Mouse (Mus musculus): ENCODE data around the gene Gm45015.
"Not testable (repeated sequence)": the region's sequence is repeated elsewhere in the genome, so short reads cannot be mapped to it uniquely, and the experiment has no call there.

Gm45015 gene

DNA sequence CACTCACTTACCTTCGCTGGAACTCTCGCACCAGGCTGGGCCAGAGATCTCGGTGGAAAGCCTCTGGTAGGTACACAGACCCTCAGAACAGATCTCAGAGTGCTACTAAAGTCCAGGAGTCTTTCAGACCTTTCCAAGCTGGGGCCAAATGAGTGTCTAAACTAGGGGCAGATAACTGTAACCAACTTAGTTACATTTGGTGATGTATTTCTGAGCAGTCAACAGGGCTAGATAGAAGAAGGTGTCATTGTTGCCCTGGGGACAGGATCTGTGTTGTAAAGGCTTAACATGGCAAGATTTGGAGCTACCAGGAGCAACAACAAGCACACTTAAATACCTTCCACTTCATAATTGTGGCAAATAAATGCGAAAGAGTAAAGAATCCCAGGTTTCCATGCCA, at the start of gene Gm45015:
TSS of gene Gm45015 (minus strand) at position 101 of the 400 bp plus-strand sequence.
- no peak for DNase-seq

- DNase-seq: no peak
These were observed 48.3 kb upstream of the Gm45015 start for GRCm38 (mm10) chrX:73384924-73385323.

DNA sequence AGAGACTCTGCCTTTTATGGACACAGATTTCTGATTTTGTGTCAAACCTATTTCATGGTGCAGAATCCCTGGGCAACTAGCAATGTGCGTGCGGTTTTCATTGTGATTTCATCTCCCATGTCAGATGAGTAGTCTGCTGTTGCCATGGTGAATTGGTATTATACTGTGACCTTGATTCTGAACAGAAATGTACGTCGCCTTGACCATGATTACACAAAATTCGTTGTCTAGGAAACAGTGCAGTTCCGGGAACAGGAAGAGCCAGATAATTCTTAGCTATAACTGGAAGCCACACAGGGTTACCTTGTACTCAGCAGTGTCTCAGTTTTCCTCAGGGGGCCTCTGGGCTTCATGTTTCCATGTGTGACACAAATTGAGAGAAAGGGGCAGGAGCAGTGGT, 47.8 kb upstream of the Gm45015 start:
- no peak for DNase-seq

- no peak for DNase-seq
These were observed 26.7 kb upstream of the Gm45015 start for GRCm38 (mm10) chrX:73363291-73363690.

DNA sequence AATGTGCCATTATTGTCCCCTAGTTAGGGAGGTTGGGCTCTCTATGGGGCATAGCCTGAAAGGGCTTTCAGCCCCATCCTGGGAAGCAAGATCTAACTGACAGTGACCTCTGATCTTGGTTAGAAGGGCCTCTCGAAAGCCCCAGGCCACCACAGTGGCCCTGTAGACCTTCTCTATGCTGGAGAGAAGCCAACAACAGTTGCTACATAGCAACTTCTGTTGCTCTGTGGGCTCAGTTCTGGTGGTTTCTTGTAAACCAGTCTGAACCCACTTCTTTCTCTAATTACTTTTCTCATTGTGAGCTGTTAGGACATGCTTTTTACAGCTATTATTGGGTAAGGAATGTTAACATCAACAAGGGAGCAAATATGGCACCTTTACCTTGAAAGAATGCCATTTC, 20.1 kb upstream of the Gm45015 start:
- DNase-seq: no peak

- no peak for DNase-seq
These were observed 19.5 kb upstream of the Gm45015 start for GRCm38 (mm10) chrX:73356163-73356562.

DNA sequence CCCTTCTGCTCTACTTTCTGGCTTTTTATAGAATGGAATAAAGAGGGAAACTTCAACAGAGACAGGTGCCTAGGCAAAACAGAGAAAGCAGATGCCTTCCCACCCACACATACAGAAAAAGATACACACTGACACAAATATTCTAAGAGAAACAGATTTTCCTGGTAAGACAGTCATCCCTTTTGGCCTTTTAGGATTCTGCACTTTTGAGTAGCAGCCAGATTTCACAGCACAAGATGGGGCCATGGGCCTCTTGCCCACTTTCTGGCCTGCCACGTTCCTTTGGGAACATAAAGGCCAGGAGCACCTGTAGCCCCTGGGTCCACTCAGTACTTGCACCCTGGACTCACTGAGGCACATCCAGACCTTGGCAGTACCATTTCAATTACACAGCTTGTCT, 7.7 kb upstream of the Gm45015 start:
- no peak for DNase-seq

- DNase-seq: no peak
These were observed 7.2 kb upstream of the Gm45015 start for GRCm38 (mm10) chrX:73343802-73344201.

DNA sequence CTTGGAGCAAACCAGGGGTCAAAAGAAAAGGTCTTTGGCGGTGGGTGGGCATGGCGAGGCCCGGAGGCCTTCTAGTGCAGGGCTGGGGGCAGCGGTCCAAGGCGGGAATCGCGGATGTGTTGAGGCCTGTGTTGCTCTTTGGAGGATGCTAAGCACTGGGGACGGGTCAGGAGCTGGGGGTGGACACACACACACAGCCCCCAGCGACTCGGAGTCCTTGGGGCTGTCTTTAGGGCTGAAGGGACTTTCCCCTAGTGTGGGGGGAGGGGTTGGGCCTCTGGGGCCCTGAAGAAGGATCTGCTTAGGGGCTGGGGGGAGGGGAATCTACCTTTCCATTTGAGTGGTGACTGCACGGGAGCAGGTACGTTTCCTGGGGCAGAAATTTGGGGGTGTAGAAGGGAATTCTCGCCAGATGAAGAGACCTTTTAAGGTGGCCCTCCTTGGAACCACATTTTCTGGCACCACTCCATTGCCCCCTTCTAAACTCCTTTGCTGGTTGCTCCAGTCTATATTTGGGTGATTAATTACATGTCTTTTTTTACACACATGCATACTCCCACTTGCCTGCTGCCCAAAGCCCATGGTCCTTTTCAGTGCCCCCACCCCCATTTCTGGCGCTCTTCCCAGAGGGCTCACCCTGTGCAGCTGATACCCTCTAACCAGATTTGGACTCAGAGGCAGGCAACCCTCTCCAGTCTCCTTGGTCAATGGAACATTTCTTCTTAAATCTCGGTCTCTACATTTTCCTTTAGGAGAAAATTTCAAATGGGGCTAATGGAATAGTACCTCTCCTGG, 6.5 kb upstream of the Gm45015 start:
- DNase-seq: peak; percentile 34 to 54

GRCm38 (mm10) chrX:73342483-73342895, 5.8 kb upstream of the Gm45015 start, which contains the start of gene Zfp275:
Gene Zfp275 (plus strand): TSS chrX:73342621.
- peak; percentile 79 to 86 for DNase-seq

GRCm38 (mm10) chrX:73342068-73342467, 5.4 kb upstream of the Gm45015 start:
- no peak for DNase-seq

- no peak for DNase-seq
These were observed 4.8 kb upstream of the Gm45015 start for GRCm38 (mm10) chrX:73341473-73341872.

- DNase-seq: no peak
These were observed 3.1 kb downstream of the Gm45015 start for GRCm38 (mm10) chrX:73333548-73333947.

- DNase-seq: no peak
These were observed 9.4 kb downstream of the Gm45015 start for GRCm38 (mm10) chrX:73327215-73327614.

GRCm38 (mm10) chrX:73321029-73321428, 15.6 kb downstream of the Gm45015 start:
- DNase-seq: no peak

GRCm38 (mm10) chrX:73312522-73312921, 24.1 kb downstream of the Gm45015 start:
- peak; percentile 18 to 43 for DNase-seq

DNA sequence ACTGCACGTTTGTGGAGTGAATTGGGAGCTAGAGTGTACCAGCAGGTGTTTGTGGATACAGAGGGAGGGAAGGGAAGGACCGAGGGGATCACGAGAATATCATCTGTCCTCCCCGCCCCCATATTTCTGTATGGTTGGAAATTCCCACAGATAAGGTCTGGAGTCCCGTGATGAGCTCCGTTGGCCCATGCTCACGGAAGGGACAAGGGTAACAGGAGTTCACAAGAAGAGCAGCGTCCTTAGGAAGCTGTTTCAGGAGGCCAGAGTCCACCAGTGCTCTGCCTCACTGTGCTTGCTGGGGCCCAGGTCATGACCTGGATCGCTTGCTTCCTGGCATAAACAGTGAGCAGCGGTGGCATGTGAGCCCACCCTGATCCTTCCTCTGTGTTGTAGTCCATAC, 40.9 kb downstream of the Gm45015 start:
- DNase-seq: not testable (repeated sequence)

DNA sequence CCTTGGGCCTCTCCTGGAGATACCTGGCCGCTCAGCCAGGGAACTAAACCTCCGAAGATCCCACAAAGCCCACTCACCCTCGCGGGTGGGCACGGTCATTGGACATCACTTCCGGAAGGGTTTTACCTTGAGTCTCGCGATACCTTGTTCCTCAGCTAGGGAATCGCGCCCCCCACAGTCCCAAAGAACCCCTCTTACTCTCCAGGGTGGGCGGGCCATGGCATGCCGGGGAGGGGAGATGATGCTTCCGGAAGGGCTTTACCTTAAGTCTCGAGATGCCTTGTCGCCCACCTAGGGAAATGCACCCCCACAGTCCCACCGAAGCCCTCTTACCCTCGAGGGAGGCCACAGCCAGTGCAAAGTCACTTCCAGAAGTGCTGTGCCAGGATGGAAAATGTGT, 43.8 kb downstream of the Gm45015 start, which contains the start of the genes Xlr5a and Xlr5c:
TSS of gene Xlr5a (minus strand) at position 101 of the 400 bp plus-strand sequence.
TSS of gene Xlr5c (minus strand) at position 101 of the 400 bp plus-strand sequence.
- not testable (repeated sequence) for DNase-seq

Data from kidney, postnatal 4 days (tissue).